Mouse (Mus musculus) myocyte (in vitro differentiated cells): ENCODE measurements around the gene Rpia. TPM values are rescaled to one million over a fixed set of nuclear protein-coding genes. Genes with fewer than 3 reads are reported as not detected.

Experiments used
- H3K27me3 ChIP-seq: one replicate; pipeline ENCODE4 v1.6.1; 2011; ENCODE audit not compliant: control insufficient read depth, insufficient read depth, insufficient read length
- H3K36me3 ChIP-seq: one replicate; pipeline ENCODE4 v1.6.1; 2011; ENCODE audit not compliant: control insufficient read depth, insufficient read depth
- H3K4me2 ChIP-seq: one replicate; pipeline ENCODE4 v1.6.1; 2011; ENCODE audit warnings: low read depth, control low read depth
- H3K4me3 ChIP-seq: one replicate; pipeline ENCODE4 v1.5.1; 2011; ENCODE audit warnings: mild to moderate bottlenecking, control low read depth, moderate library complexity
- H3K79me2 ChIP-seq: one replicate; pipeline ENCODE4 v1.6.1; 2011; ENCODE audit not compliant: control insufficient read depth, insufficient read depth
- H3ac ChIP-seq: one replicate; pipeline ENCODE4 v1.6.1; 2011; ENCODE audit not compliant: control insufficient read depth, insufficient read length
- CEBPB ChIP-seq: IDR thresholded peaks from 2 replicates; pipeline ENCODE4 v1.6.1; 2011; ENCODE audit warnings: mild to moderate bottlenecking, moderate library complexity; ENCODE audit not compliant: poor library complexity, insufficient read depth, severe bottlenecking
- E2F4 ChIP-seq: IDR thresholded peaks from one replicate; pipeline ENCODE4 v1.6.1; 2011; ENCODE audit warnings: mild to moderate bottlenecking, control low read depth, moderate library complexity; ENCODE audit not compliant: insufficient read depth
- MAX ChIP-seq: IDR thresholded peaks from one replicate; pipeline ENCODE4 v1.6.1; 2011; ENCODE audit warnings: low read depth, mild to moderate bottlenecking, control low read depth
- MYOD1 ChIP-seq, 3 experiments: IDR thresholded peaks; one replicate each; pipeline ENCODE4 v1.6.1; 2011; ENCODE audit warnings: control low read depth in 2 of 3, low read depth in 2 of 3, mild to moderate bottlenecking in 2 of 3, moderate library complexity in 1 of 3; ENCODE audit not compliant: insufficient read length in 2 of 3, control insufficient read depth in 1 of 3
- MYOG ChIP-seq, 3 experiments: IDR thresholded peaks; one replicate each; pipeline ENCODE4 v1.6.1; 2011; ENCODE audit warnings: control low read depth in 2 of 3, low read depth in 2 of 3, mild to moderate bottlenecking in 2 of 3; ENCODE audit not compliant: insufficient read length in 2 of 3, control insufficient read depth in 1 of 3, insufficient read depth in 1 of 3
- POLR2A ChIP-seq: IDR thresholded peaks from one replicate; pipeline ENCODE4 v1.6.1; 2011; ENCODE audit warnings: low read depth, mild to moderate bottlenecking, control low read depth, moderate library complexity; ENCODE audit not compliant: insufficient read length
- POLR2AphosphoS2 ChIP-seq: IDR thresholded peaks from one replicate; pipeline ENCODE4 v1.6.1; 2011; ENCODE audit warnings: low read depth, control low read depth; ENCODE audit not compliant: insufficient read length
- REST ChIP-seq: IDR thresholded peaks from one replicate; pipeline ENCODE4 v1.6.1; 2011; ENCODE audit warnings: mild to moderate bottlenecking, control low read depth, moderate library complexity; ENCODE audit not compliant: insufficient read depth, insufficient read length
- SRF ChIP-seq: IDR thresholded peaks from one replicate; pipeline ENCODE4 v1.6.1; 2011; ENCODE audit warnings: low read depth; ENCODE audit not compliant: control insufficient read depth, insufficient read length
- TCF12 ChIP-seq: IDR thresholded peaks from one replicate; pipeline ENCODE4 v1.6.1; 2011; ENCODE audit warnings: mild to moderate bottlenecking, control low read depth; ENCODE audit not compliant: poor library complexity, insufficient read depth, severe bottlenecking
- TCF3 ChIP-seq: IDR thresholded peaks from one replicate; pipeline ENCODE4 v1.6.1; 2011; ENCODE audit warnings: low read depth, control low read depth; ENCODE audit not compliant: insufficient read length
- USF1 ChIP-seq: IDR thresholded peaks from one replicate; pipeline ENCODE4 v1.6.1; 2011; ENCODE audit warnings: low read depth, mild to moderate bottlenecking, control low read depth, moderate library complexity
- polyA plus RNA-seq: library from polyadenylated mRNA; unstranded; fragments of >200 nt; fragmentation: generic; extraction: Trizol; gene quantifications from one replicate; pipeline ENCODE4 v1.2.1, GENCODE M21; 2012; ENCODE audit warnings: missing spikeins

Gene Rpia
- polyA plus RNA-seq, 1 experiment, result 11.6 TPM

DNA sequence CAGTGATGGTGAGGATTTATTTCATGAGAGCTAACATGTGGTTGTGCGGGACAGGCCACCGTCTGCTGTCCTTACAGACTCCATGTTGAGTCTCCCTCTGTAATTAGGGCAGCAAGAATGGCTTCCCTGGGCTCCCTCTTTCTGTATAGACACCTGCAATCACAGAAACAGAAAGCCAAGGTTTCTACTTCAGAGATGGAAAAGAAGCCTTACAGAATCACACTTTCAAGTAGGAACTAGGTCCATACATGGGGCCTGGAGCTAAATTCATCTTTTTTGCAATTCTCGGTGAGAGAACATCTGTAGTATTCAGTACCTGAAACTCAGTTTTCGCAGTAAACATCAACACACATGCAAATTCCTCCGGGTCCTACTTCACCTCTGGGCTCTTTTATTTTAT is 44.3 kb downstream of the Rpia start:
- H3K79me2 ChIP-seq, result no peaks in the 10 kb centered on the region
- H3K27me3 ChIP-seq, result no peaks in the 10 kb centered on the region
- H3K4me3 ChIP-seq, result no peak overlapping the region
- H3K36me3 ChIP-seq, result no peaks in the 10 kb centered on the region
- TF ChIP-seq TCF12, result no peak
- no peak for TF ChIP-seq CEBPB
- no peak for TF ChIP-seq REST
- H3K4me2 ChIP-seq, result no peak overlapping the region
- H3ac ChIP-seq, result no peak overlapping the region

DNA sequence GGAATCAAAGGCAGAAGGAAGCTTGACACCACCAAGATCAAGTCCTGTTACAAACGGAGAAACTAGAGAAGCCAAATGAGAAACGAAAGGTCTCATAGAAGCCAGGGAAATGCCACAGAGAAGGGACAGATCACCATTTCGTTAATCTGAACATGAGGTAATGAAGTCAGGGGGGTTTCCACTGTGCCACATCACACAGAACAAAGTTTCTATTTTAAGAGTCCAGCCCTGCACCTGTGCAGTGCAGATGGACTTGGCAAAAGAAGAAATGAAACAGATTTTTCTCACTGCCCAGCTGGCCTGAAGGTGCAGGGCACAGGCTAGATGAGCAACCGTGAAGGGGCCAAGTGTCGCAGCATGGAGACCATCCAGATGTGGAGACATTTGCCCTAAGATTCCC is 48.1 kb downstream of the Rpia start:
- H3K4me3 ChIP-seq, result no peak overlapping the region
- no peaks in the 10 kb centered on the region for H3K27me3 ChIP-seq
- H3K36me3 ChIP-seq, result no peaks in the 10 kb centered on the region
- no peak overlapping the region for H3K4me2 ChIP-seq
- no peak for TF ChIP-seq USF1
- no peak for TF ChIP-seq E2F4
- no peak for TF ChIP-seq TCF3
- TF ChIP-seq POLR2AphosphoS2, result no peak
- no peak for TF ChIP-seq MYOG (IDR thresholded peaks at IDR 0.05; ENCODE audit: control insufficient read depth in 1 of 3, insufficient read depth in 1 of 3, insufficient read length in 2 of 3, low read depth in 2 of 3)
- TF ChIP-seq REST, result no peak
- no peak for TF ChIP-seq SRF
- TF ChIP-seq POLR2A, result no peak
- TF ChIP-seq CEBPB, result no peak
- TF ChIP-seq MAX, result no peak
- H3K79me2 ChIP-seq, result no peaks in the 10 kb centered on the region
- no peak overlapping the region for H3ac ChIP-seq

DNA sequence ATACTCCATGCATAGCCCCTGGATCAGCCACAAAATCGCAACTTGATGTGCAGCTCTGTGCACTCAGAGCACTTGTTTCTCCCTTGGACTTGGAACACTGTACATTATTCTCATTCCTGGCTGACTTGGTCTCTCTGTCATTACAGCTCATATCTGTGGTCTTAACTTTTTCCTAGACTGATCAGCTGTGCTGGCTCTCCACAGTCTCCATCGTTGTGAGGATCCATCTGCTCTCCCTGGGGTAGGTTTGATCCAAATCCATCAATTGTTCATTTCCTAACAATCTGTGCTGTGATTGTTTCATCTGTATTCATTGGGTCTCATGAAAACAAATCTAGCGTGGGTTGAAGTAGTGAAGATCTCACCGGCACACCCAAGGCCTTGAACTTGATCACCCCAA is 49.2 kb downstream of the Rpia start:
- H3K27me3 ChIP-seq, result no peaks in the 10 kb centered on the region
- no peak overlapping the region for H3K4me2 ChIP-seq
- H3ac ChIP-seq, result no peak overlapping the region
- no peak for TF ChIP-seq USF1
- H3K4me3 ChIP-seq, result no peak overlapping the region
- H3K79me2 ChIP-seq, result no peaks in the 10 kb centered on the region
- no peaks in the 10 kb centered on the region for H3K36me3 ChIP-seq

DNA sequence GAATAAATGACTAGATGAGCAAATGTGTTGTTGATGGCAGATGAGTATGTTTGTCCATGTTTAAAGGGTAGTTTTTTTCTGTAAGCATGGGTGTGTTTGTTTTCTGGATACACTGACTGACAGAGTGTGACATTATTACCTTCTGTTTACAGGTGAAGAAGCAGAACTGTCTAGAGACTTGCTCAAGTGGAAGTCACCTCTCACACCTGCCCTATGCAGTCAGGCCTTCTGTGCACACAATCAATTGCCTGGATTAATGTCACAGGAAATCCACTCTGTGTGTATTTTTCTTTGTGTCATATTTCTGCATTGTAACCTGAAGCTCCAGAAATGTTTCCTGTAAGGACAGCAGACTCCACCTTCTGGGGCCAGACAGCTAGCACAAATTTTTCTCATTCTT is 51.5 kb downstream of the Rpia start:
- no peak overlapping the region for H3K4me3 ChIP-seq
- no peaks in the 10 kb centered on the region for H3K36me3 ChIP-seq
- no peaks in the 10 kb centered on the region for H3K79me2 ChIP-seq
- H3K4me2 ChIP-seq, result no peak overlapping the region
- TF ChIP-seq USF1 (no peak), POLR2A (no peak), CEBPB (no peak), TCF3 (no peak), SRF (no peak), MAX (no peak), MYOG (IDR thresholded peaks at IDR 0.05; ENCODE audit: control insufficient read depth in 1 of 3, insufficient read depth in 1 of 3, insufficient read length in 2 of 3, low read depth in 2 of 3) (no peak), E2F4 (no peak), MYOD1 (IDR thresholded peaks at IDR 0.05; ENCODE audit: control insufficient read depth in 1 of 3, insufficient read length in 2 of 3, low read depth in 2 of 3) (no peak), POLR2AphosphoS2 (no peak), TCF12 (no peak), REST (no peak)
- H3ac ChIP-seq, result no peak overlapping the region
- H3K27me3 ChIP-seq, result no peaks in the 10 kb centered on the region

DNA sequence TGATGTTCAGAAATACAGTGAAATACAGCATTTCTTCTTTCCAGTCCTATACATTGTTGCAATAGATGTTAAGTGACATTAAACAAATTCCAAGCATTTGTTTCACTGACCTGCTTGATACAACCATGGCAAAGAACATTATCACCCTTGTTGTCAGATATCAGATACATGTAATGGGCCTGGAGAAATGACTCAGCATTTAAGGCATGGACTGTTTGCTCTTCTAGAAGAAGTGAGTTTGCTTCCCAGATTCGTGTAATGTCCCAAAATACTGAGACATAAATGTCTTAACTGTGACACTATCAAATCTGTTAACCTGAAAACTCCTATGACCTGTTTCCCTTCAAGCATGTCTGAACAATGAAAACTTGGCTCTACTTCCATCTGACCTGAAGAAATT is 52.6 kb downstream of the Rpia start:
- Histone ChIP-seq H3ac (no peak overlapping the region), H3K4me2 (no peak overlapping the region), H3K36me3 (no peaks in the 10 kb centered on the region), H3K4me3 (no peak overlapping the region), H3K27me3 (no peaks in the 10 kb centered on the region), H3K79me2 (no peaks in the 10 kb centered on the region)
- TF ChIP-seq TCF3 (no peak), MYOD1 (IDR thresholded peaks at IDR 0.05; ENCODE audit: control insufficient read depth in 1 of 3, insufficient read length in 2 of 3, low read depth in 2 of 3) (no peak)

DNA sequence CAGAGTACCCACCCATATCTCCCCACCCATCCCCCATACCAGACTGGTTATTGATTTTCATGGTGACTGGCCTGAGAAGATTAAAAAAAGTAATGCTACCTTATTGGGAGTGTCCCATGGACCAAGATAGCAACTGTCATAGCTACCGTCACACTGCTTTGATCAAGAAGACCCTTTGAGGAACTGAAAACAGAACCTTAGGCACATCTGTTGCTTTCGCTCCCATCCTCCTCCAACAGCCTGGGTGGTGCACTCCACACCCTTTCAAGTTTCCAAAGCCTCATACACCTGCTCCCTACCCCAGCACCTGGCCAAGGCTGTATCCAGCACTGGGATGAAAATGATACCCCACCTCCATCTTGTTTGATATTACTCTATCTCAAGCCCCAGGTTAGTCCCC is 56.5 kb downstream of the Rpia start:
- no peak overlapping the region for H3ac ChIP-seq
- no peaks in the 10 kb centered on the region for H3K79me2 ChIP-seq
- H3K4me2 ChIP-seq, result no peak overlapping the region
- H3K4me3 ChIP-seq, result no peak overlapping the region
- TF ChIP-seq POLR2AphosphoS2 (no peak), TCF3 (no peak), POLR2A (no peak), USF1 (no peak), SRF (no peak), MYOD1 (IDR thresholded peaks at IDR 0.05; ENCODE audit: control insufficient read depth in 1 of 3, insufficient read length in 2 of 3, low read depth in 2 of 3) (no peak), REST (no peak), CEBPB (no peak), MYOG (IDR thresholded peaks at IDR 0.05; ENCODE audit: control insufficient read depth in 1 of 3, insufficient read depth in 1 of 3, insufficient read length in 2 of 3, low read depth in 2 of 3) (no peak), E2F4 (no peak), MAX (no peak), TCF12 (no peak)
- no peaks in the 10 kb centered on the region for H3K27me3 ChIP-seq
- H3K36me3 ChIP-seq, result no peaks in the 10 kb centered on the region
